Mouse (Mus musculus) small intestine, adult 2 months (tissue): ENCODE measurements around the gene Psmd13. TPM values are rescaled to one million over a fixed set of nuclear protein-coding genes. Genes with fewer than 3 reads are reported as not detected.

Experiments
- H3K27ac ChIP-seq: fragments of 200-500 bp; 2 replicates; pipeline ENCODE4 v1.5.1; 2012; ENCODE audit warnings: low read depth, low read length, control low read depth, inconsistent platforms; ENCODE audit not compliant: insufficient read depth
- H3K27me3 ChIP-seq: fragments of 200-500 bp; 2 replicates; pipeline ENCODE4 v1.6.1; 2012; ENCODE audit warnings: mild to moderate bottlenecking, moderate library complexity, low read length, inconsistent platforms; ENCODE audit not compliant: control insufficient read depth, insufficient read depth
- H3K36me3 ChIP-seq: fragments of 200-500 bp; 2 replicates; pipeline ENCODE4 v1.6.1; 2012; ENCODE audit warnings: mild to moderate bottlenecking, low read length, control low read depth, inconsistent platforms; ENCODE audit not compliant: control insufficient read depth, insufficient read depth
- H3K4me1 ChIP-seq: fragments of 200-500 bp; 2 replicates; pipeline ENCODE4 v1.6.1; 2012; ENCODE audit warnings: low read length, inconsistent platforms, mixed read lengths; ENCODE audit not compliant: control insufficient read depth, insufficient read depth, insufficient read length
- H3K4me3 ChIP-seq: fragments of 200-500 bp; 2 replicates; pipeline ENCODE4 v1.5.1; 2012; ENCODE audit warnings: low read depth, mild to moderate bottlenecking, control low read depth, inconsistent platforms, low read length, moderate library complexity
- CTCF ChIP-seq: fragments of 200-500 bp; IDR thresholded peaks from 2 replicates; pipeline ENCODE4 v1.5.1; 2012; ENCODE audit warnings: low read depth, mild to moderate bottlenecking, control low read depth, inconsistent platforms, low read length, moderate library complexity, mixed read lengths; ENCODE audit not compliant: insufficient replicate concordance, insufficient read length; ENCODE audit errors: extremely low read depth
- POLR2A ChIP-seq: fragments of 200-500 bp; IDR thresholded peaks from 2 replicates; pipeline ENCODE4 v1.6.1; 2012; ENCODE audit warnings: low read depth, mild to moderate bottlenecking, control low read depth, inconsistent platforms, low read length, moderate library complexity
- WGBS: fragments of 180-500 bp; shearing (Covaris S2); methylation state at CpG from one replicate; pipeline ENCODE4 v1.1.7; 2018; 5-methylcytosine and 5-hydroxymethylcytosine counted together
- polyA plus RNA-seq: library from polyadenylated mRNA; depleted of rRNA; stranded (reverse); fragments of >200 nt; gene quantifications from 2 replicates; pipeline ENCODE4 v1.2.3, GENCODE M21; 2012; rRNA removed

Psmd13 gene
- polyA plus RNA-seq, 1 experiment, result 55.7 TPM

DNA sequence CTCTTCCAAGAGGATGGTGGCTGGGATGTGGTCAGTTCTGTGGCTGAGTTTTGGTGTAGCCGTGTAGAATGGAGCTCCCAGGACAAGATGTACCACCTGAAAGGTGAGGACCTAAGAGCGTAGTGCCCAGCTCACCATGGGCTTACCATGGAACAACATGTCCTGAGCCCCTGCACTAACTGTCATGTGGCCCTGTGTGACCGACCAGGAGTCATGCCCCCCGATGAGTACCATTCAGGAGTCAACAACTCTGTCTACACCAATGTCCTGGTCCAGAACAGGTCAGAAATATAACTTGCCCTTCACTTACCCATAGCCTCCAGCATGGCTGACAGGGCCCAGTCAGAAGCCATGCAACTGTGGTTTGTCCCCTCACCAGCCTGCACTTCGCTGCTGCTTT is 63.5 kb downstream of the Psmd13 start:
- Histone ChIP-seq H3K4me1 (peaks cover 8% of the 10 kb centered on the region), H3K27ac (no peak overlapping the region), H3K4me3 (no peak overlapping the region), H3K36me3 (peaks cover 17% of the 10 kb centered on the region), H3K27me3 (no peaks in the 10 kb centered on the region)
- TF ChIP-seq CTCF, result no peak
- TF ChIP-seq POLR2A, result no peak
- 92% methylated on average over 5 of the region's 5 CpGs for WGBS

DNA sequence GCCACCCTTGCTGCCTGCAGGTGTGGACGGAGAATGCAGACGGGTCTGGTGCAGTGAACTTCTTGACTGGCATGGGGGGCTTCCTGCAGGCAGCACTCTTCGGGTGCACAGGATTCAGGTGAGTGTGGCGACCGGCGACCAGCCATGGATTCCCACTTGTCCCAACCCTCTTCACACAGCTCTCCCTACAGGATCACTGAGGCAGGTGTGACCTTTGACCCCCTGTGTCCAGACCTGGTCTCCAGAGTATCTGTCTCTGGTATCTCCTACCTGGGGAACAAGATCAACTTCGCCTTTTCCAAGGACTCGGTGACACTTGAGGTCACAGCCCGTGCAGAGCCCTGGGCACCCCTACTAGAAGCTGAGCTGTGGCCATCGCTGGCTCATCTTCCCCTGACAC is 64.5 kb downstream of the Psmd13 start:
- WGBS, result 92% methylated on average over 10 of the region's 10 CpGs
- H3K36me3 ChIP-seq, result peaks cover 17% of the 10 kb centered on the region
- H3K4me3 ChIP-seq, result no peak overlapping the region
- TF ChIP-seq CTCF (no peak), POLR2A (no peak)
- H3K4me1 ChIP-seq, result peaks cover 11% of the 10 kb centered on the region
- peak overlapping the region; percentile 24 for H3K27ac ChIP-seq
- no peaks in the 10 kb centered on the region for H3K27me3 ChIP-seq

DNA sequence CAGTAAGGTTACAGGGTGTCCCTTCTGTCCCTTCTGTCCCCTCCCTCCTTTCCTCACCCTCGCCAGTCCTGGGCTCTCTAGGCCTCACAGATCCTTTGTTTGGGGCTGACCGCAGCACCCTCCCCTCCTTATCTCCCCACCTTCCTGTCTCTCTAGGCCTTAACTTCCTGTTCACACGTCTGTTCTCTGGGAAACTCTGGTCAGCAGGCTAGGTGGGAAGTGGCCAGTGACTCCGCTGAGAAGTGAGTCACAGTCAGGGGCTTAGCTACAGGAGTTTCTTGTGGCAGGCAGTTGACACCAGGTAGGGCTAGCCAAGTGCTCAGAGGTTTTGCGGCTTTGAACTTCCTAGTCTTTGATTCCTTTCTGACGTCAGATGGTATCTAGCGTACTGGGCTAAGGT is 65.2 kb downstream of the Psmd13 start:
- Histone ChIP-seq H3K27me3 (no peaks in the 10 kb centered on the region), H3K4me1 (peaks cover 11% of the 10 kb centered on the region), H3K27ac (peak overlapping the region; percentile 24; the same call in 1 of the 2 replicates), H3K4me3 (no peak overlapping the region), H3K36me3 (peaks cover 17% of the 10 kb centered on the region)
- no peak for TF ChIP-seq POLR2A
- no peak for TF ChIP-seq CTCF
- 63% methylated on average over 7 of the region's 7 CpGs for WGBS

DNA sequence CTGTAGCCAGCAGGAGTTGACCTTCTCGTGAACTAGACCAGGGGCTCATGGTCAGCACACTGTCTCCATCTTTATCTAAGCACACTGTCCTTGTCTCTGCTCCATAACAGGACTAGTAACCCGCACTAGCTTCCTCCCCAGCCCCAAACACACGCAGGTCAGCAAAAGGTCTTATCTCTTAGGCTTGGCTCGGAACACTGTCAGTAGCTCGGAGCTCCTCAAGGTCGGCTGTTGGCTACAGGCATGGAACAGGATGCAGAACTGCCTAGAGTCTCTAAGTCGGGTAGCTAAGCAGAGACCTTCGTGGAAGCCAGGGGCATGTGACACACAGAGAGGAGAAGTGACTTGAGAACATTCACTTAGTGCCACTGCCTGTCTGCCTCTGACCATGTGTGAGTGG is 66.4 kb downstream of the Psmd13 start:
- Histone ChIP-seq H3K4me3 (no peak overlapping the region), H3K27me3 (no peaks in the 10 kb centered on the region), H3K27ac (no peak overlapping the region), H3K36me3 (peaks cover 20% of the 10 kb centered on the region), H3K4me1 (peaks cover 6% of the 10 kb centered on the region)
- TF ChIP-seq POLR2A (no peak), CTCF (no peak)
- WGBS, result 70% methylated on average over 8 of the region's 8 CpGs

Other genes with a start within 250 kb of the Psmd13 start
- gene Olfr53, start 235.5 kb upstream of the Psmd13 start, polyA plus RNA-seq, result not detected in 2 replicates
- not detected in 2 replicates for gene Olfr539, start 222.0 kb upstream of the Psmd13 start, polyA plus RNA-seq
- gene Olfr45, start 200.0 kb upstream of the Psmd13 start, polyA plus RNA-seq, result not detected in 2 replicates
- not detected in 2 replicates for gene Olfr541, start 184.7 kb upstream of the Psmd13 start, polyA plus RNA-seq
- 0.09 and 0.13 TPM in 2 replicates for gene Cyp2e1, start 118.2 kb upstream of the Psmd13 start, polyA plus RNA-seq
- gene Syce1, start 94.1 kb upstream of the Psmd13 start, polyA plus RNA-seq, result not detected in 2 replicates
- not detected in 2 replicates for gene Zfp941, start 59.8 kb upstream of the Psmd13 start, polyA plus RNA-seq
- 36.7 and 37.3 TPM in 2 replicates for gene Urah, start 47.0 kb upstream of the Psmd13 start, polyA plus RNA-seq
- not detected in 2 replicates for gene Scgb1c1, start 36.4 kb upstream of the Psmd13 start, polyA plus RNA-seq
- gene Odf3, start 34.2 kb upstream of the Psmd13 start, polyA plus RNA-seq, result not detected in 2 replicates
- gene Gm45785, start 25.6 kb upstream of the Psmd13 start, polyA plus RNA-seq, result not detected in 2 replicates
- 47.5 and 95.5 TPM in 2 replicates for gene Ric8a, start 25.0 kb upstream of the Psmd13 start, polyA plus RNA-seq
- 10.4 and 17.1 TPM in 2 replicates for gene Bet1l, start 24.4 kb upstream of the Psmd13 start, polyA plus RNA-seq
- gene Sirt3, start 341 bp downstream of the Psmd13 start, polyA plus RNA-seq, result 13.6 and 20.4 TPM in 2 replicates
- 1.1 and 1.2 TPM in 2 replicates for gene Cox8b, start 18.5 kb downstream of the Psmd13 start, polyA plus RNA-seq
- 45.0 and 110 TPM in 2 replicates for gene Nlrp6, start 38.9 kb downstream of the Psmd13 start, polyA plus RNA-seq
- gene Pgghg, start 59.4 kb downstream of the Psmd13 start, polyA plus RNA-seq, result 10.8 and 15.1 TPM in 2 replicates
- gene Ifitm5, start 68.3 kb downstream of the Psmd13 start, polyA plus RNA-seq, result 0.56 and 0.87 TPM in 2 replicates
- gene Gm45717, start 74.0 kb downstream of the Psmd13 start, polyA plus RNA-seq, result 1.1 TPM in 1 of 2 replicates, not detected in the other
- 263 and 363 TPM in 2 replicates for gene Ifitm2, start 74.0 kb downstream of the Psmd13 start, polyA plus RNA-seq
- gene Ifitm1, start 85.3 kb downstream of the Psmd13 start, polyA plus RNA-seq, result 107 and 120 TPM in 2 replicates
- gene Ifitm3, start 128.8 kb downstream of the Psmd13 start, polyA plus RNA-seq, result 101 and 147 TPM in 2 replicates
- 2.5 and 3.1 TPM in 2 replicates for gene Ifitm6, start 136.0 kb downstream of the Psmd13 start, polyA plus RNA-seq
- gene Gm17387, start 147.2 kb downstream of the Psmd13 start, polyA plus RNA-seq, result not detected in 2 replicates
- 5.4 and 15.8 TPM in 2 replicates for gene B4galnt4, start 179.1 kb downstream of the Psmd13 start, polyA plus RNA-seq
- gene Pkp3, start 196.2 kb downstream of the Psmd13 start, polyA plus RNA-seq, result 87.5 and 236 TPM in 2 replicates
- 19.8 and 38.3 TPM in 2 replicates for gene Sigirr, start 218.6 kb downstream of the Psmd13 start, polyA plus RNA-seq
- 38.2 and 74.3 TPM in 2 replicates for gene Ano9, start 235.8 kb downstream of the Psmd13 start, polyA plus RNA-seq
- 17.5 and 26.3 TPM in 2 replicates for gene Ptdss2, start 240.4 kb downstream of the Psmd13 start, polyA plus RNA-seq